In genomic region chr5:113468625-113469024, GRCm38 (mm10) we compare ENCODE assay signal across 22 mouse cellular contexts. TPM values are rescaled to one million over a fixed set of nuclear protein-coding genes. Genes with fewer than 3 reads are reported as not detected.
DNase-seq lines count a peak whose midpoint lies in the region; ATAC-seq lines count a peak whose summit lies in the region.
"Had no signal": no experiment of that assay in that cellular context is flagged by ENCODE, and none has a peak within 500 bp of the region (broad histone marks: within the 10 kb centered on the region; RNA-seq: fewer than 3 reads in every experiment).

No protein-coding gene starts in this region.

- 0 out of 2 replicates have a peak, but pooled peaks have one; percentile 8 for ATAC-seq in kidney, embryonic 15.5 days (replicated peaks; ENCODE audit: low FRiP score)
- ATAC-seq in embryonic facial prominence, embryonic 15.5 days (ENCODE audit: insufficient number of reproducible peaks, low FRiP score, low TSS enrichment, low read depth): peak; percentile 66; the same call in 1 of the 2 replicates
- ATAC-seq in stomach, embryonic 16.5 days (ENCODE audit: insufficient read depth, low FRiP score): no peak
- ATAC-seq: activated CD4-positive, CD25-positive, alpha-beta regulatory T cell, adult 4 months; forebrain, embryonic 14.5 days; Patski had no signal

- peaks cover 37% of the 10 kb centered on the region for H3K4me1 ChIP-seq in kidney, embryonic 15.5 days
- H3K4me1 ChIP-seq in embryonic facial prominence, embryonic 10.5 days: peaks cover 52% of the 10 kb centered on the region
- peaks cover 31% of the 10 kb centered on the region for H3K4me1 ChIP-seq in embryonic facial prominence, embryonic 15.5 days
- H3K4me1 ChIP-seq in stomach, embryonic 16.5 days (ENCODE audit: control insufficient read depth, insufficient read depth, low read length): peaks cover 18% of the 10 kb centered on the region

- 70% methylated on average over 5 of the region's 5 CpGs for WGBS in kidney, embryonic 15.5 days
- 63% methylated on average over 5 of the region's 5 CpGs for WGBS in embryonic facial prominence, embryonic 10.5 days
- 46% methylated on average over 5 of the region's 5 CpGs for WGBS in embryonic facial prominence, embryonic 15.5 days
- WGBS in stomach, embryonic 16.5 days: 55% methylated on average over 5 of the region's 5 CpGs

- H3K36me3 ChIP-seq in kidney, embryonic 15.5 days: no peaks in the 10 kb centered on the region
- no peaks in the 10 kb centered on the region for H3K36me3 ChIP-seq in embryonic facial prominence, embryonic 10.5 days (replicated peaks)
- no peaks in the 10 kb centered on the region for H3K36me3 ChIP-seq in embryonic facial prominence, embryonic 15.5 days
- H3K36me3 ChIP-seq in stomach, embryonic 16.5 days (ENCODE audit: control insufficient read depth, insufficient read depth, low read length): no peaks in the 10 kb centered on the region
- H3K36me3 ChIP-seq: neural tube, embryonic 12.5 days had no signal

- H3K9ac ChIP-seq in kidney, embryonic 15.5 days: no peak overlapping the region
- no peak overlapping the region for H3K9ac ChIP-seq in embryonic facial prominence, embryonic 15.5 days
- H3K9ac ChIP-seq in stomach, embryonic 16.5 days (ENCODE audit: low read length): no peak overlapping the region
- H3K9ac ChIP-seq: lung, embryonic 14.5 days; neural tube, embryonic 12.5 days had no signal

- H3K4me2 ChIP-seq in kidney, embryonic 15.5 days: no peak overlapping the region
- H3K4me2 ChIP-seq in embryonic facial prominence, embryonic 15.5 days (replicated peaks): peak overlapping the region; percentile 34
- no peak overlapping the region for H3K4me2 ChIP-seq in stomach, embryonic 16.5 days (ENCODE audit: low read depth, low read length)
- H3K4me2 ChIP-seq: liver, embryonic 11.5 days had no signal

- H3K9me3 ChIP-seq in kidney, embryonic 15.5 days (replicated peaks): no peaks in the 10 kb centered on the region
- H3K9me3 ChIP-seq in embryonic facial prominence, embryonic 10.5 days: no peaks in the 10 kb centered on the region
- no peaks in the 10 kb centered on the region for H3K9me3 ChIP-seq in embryonic facial prominence, embryonic 15.5 days (replicated peaks)
- no peaks in the 10 kb centered on the region for H3K9me3 ChIP-seq in stomach, embryonic 16.5 days (replicated peaks; ENCODE audit: control insufficient read depth, low read length)
- H3K9me3 ChIP-seq: neural tube, embryonic 12.5 days had no signal

- DNase-seq in kidney, postnatal 25 days: no peak
- peak; percentile 19 for DNase-seq in embryonic facial prominence, embryonic 10.5 days (ENCODE audit: low spot score)
- no peak for DNase-seq in MN1 (ENCODE audit: low spot score)
- DNase-seq in spleen, adult 18-20 months: no peak
- DNase-seq: adrenal gland, postnatal 14 days; cerebellum, postnatal 14 days; gastrocnemius, postnatal 14 days; heart, adult 2 months; lung, postnatal 4 days; right cerebral cortex, adult 18-20 months; thymus, adult 18-20 months had no signal

- no peak overlapping the region for H3K4me3 ChIP-seq in kidney, embryonic 15.5 days (replicated peaks)
- H3K4me3 ChIP-seq in embryonic facial prominence, embryonic 10.5 days: peak overlapping the region; percentile 31; the same call in 1 of the 2 replicates
- H3K4me3 ChIP-seq in embryonic facial prominence, embryonic 15.5 days (replicated peaks): no peak overlapping the region
- H3K4me3 ChIP-seq in stomach, embryonic 16.5 days (replicated peaks; ENCODE audit: low read length): no peak overlapping the region
- H3K4me3 ChIP-seq: erythroblast, embryonic 14.5 days; heart, adult 2 months; neural tube, embryonic 12.5 days had no signal

- H3K27me3 ChIP-seq in kidney, embryonic 15.5 days: no peaks in the 10 kb centered on the region
- peaks cover 25% of the 10 kb centered on the region for H3K27me3 ChIP-seq in embryonic facial prominence, embryonic 10.5 days (replicated peaks; ENCODE audit: low read depth, poor library complexity, severe bottlenecking)
- H3K27me3 ChIP-seq in embryonic facial prominence, embryonic 15.5 days: no peaks in the 10 kb centered on the region
- H3K27me3 ChIP-seq in stomach, embryonic 16.5 days (ENCODE audit: control insufficient read depth, insufficient read depth, low read length): no peaks in the 10 kb centered on the region; the same call in 1 of the 2 replicates
- H3K27me3 ChIP-seq: neural tube, embryonic 12.5 days; Patski had no signal

- H3K27ac ChIP-seq in kidney, embryonic 15.5 days: no peak overlapping the region
- peak overlapping the region; percentile 77 for H3K27ac ChIP-seq in embryonic facial prominence, embryonic 10.5 days (replicated peaks)
- peak overlapping the region; percentile 86 for H3K27ac ChIP-seq in embryonic facial prominence, embryonic 15.5 days (replicated peaks)
- H3K27ac ChIP-seq in stomach, embryonic 16.5 days (ENCODE audit: low read length): peak overlapping the region; percentile 55; the same call in 1 of the 2 replicates
- H3K27ac ChIP-seq: heart, adult 2 months; neural tube, embryonic 12.5 days had no signal

RNA-seq across cellular contexts. Expression of gene Wscd2, which starts 21.5 kb away (rescaled TPM):
- polyA plus RNA-seq in kidney, embryonic 15.5 days (2015; fragmentation: Nextera tagmentation; extraction: Ambion mirVana): 2.8 and 4.5 TPM in 2 replicates
- 4.2 and 5.4 TPM in 2 replicates for polyA plus RNA-seq in embryonic facial prominence, embryonic 10.5 days (2016; fragmentation: Nextera tagmentation; extraction: Ambion mirVana)
- polyA plus RNA-seq in embryonic facial prominence, embryonic 15.5 days (2015; fragmentation: Nextera tagmentation; extraction: Ambion mirVana): 13.2 and 14.7 TPM in 2 replicates
- 6.2 and 6.4 TPM in 2 replicates for polyA plus RNA-seq in stomach, embryonic 16.5 days (2015; fragmentation: Nextera tagmentation; extraction: Ambion mirVana)
- polyA plus RNA-seq: C2C12; erythroblast, embryonic 14.5 days had no signal
